Mouse (Mus musculus) kidney, postnatal 36 days (tissue): ENCODE data around the gene Sorcs2.

Source experiments
- DNase-seq, 2 experiments: peaks; one replicate each; pipeline ENCODE4 v3.0.0; 2021 to 2022; ENCODE audit warnings: mixed read lengths in 2 of 2

The Sorcs2 gene

GRCm38 (mm10) chr5:36166346-36167013 is 231.5 kb downstream of the Sorcs2 start:
- DNase-seq = no peak

DNA sequence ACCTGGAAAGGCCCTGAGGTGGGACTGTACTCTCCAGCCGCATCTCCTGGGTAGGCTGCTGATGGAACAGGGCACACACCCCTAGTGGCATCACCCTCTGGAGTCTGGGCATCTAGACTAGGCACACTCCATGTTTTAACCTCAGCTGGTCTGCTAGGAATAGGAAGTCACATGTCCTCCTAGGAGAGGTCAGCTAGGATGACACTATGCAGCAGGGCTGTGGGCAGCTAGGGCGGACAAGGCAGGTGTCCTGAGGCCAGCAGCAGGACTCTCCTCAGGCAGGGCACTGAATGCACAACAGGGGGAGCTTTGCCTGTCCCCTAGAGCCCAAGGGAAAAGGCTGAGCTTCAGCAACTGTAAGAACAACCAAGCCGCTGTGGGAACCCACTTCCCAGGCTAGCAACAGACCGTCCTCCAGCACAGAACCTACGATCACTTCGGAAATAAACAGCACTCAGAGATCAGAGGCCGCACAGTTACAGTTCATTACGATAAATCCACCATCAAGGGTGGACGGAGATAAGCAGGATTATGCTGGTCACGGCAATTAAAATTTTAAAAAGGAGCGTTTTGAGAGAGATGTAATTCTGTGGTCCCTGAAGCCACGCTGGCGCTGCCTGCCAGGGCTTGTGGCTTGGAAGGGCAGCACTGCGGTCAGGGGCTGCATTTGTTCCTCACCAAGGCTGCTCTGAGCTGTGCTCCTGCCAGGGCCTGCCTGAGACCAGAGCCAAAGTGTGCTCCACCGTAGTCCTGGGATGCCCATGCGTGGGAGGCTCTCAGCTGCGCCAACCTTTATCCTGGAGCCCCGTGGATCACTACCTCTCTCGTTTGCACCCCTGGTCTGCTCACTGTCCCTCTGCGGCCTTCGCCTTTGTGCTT is 232.3 kb downstream of the Sorcs2 start:
- no peak for DNase-seq

DNA sequence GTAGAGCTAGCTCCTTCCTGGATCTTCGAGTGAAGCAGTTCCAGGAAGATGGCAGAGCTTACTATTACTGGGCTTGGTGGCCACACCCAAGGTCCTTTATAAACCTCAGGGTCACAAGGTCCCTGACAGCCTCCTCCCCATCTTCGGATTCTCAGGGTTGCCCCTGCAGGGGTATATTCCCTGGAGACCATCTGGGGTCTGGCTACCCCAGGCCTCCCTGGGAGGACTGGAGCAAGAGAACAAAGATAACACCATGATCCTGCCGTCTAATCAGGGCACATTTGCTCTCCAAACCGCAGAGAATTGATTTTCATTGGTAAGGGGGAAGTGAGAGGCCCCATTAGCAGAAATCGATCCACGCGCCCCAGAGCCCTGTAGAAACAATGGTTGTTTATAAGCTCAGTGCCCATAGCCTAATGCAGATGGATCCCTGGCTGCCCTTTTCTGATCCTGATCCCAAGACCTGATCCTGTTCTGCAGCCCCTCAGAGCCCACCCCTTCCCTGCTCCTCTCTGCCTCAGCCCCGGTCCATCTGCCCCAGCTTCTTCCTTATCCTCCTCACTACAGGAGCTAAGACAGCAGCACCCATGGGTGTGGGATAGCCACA is 243.0 kb downstream of the Sorcs2 start:
- DNase-seq = no peak

GRCm38 (mm10) chr5:36153261-36153660 is 244.7 kb downstream of the Sorcs2 start:
- peak in 1 of 2 experiments; percentile 28 for DNase-seq

- DNase-seq = peak; percentile 54
Observed at GRCm38 (mm10) chr5:36151086-36151485, 246.9 kb downstream of the Sorcs2 start.

- peak in 1 of 2 experiments; percentile 17 for DNase-seq
Observed at GRCm38 (mm10) chr5:36149098-36149497, 248.8 kb downstream of the Sorcs2 start.

DNA sequence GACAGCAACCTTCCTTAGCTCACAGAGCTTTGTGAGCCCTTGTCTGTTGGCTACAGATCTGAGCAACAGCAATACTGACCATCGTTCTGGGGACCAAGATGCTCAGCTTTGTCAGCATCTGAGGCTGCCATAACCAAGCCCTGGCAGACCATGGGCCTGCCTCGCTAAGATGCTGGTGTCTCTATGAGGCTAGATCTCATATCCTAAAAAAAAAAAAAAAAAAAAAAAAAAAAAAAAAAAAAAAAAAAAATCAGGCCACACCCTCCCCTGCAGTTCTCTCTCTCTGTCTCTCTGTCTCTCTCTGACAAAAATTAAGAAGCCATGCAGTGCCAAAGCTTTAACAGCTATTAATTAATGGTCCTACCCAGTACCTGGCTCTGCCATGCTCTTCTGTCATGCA is 251.3 kb downstream of the Sorcs2 start:
- no peak for DNase-seq

DNA sequence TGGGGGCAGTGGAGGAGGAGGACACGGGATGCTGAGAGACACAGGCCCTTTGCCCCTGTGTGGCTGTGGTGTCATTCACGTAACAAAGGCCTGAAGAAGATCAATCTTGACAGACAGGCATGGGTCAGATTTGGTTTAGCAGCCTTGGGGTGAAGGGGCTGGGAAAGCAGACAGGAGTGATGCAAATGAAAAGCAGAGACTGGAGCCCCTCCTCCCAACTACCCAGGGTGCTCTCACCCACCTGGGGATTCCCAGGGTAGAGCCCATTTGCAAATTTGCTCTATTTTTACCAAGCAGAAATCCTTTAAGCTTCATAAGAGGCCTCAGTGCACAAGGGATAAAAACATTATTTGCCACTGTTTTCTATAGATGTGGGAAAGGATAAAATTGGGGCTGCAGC is 253.4 kb downstream of the Sorcs2 start:
- DNase-seq = no peak

- no peak for DNase-seq
Observed at GRCm38 (mm10) chr5:36141676-36142255, 256.2 kb downstream of the Sorcs2 start.

GRCm38 (mm10) chr5:36141112-36141511 is 256.8 kb downstream of the Sorcs2 start:
- peak; percentile 36 to 77 for DNase-seq

GRCm38 (mm10) chr5:36139766-36140165 is 258.2 kb downstream of the Sorcs2 start:
- DNase-seq = no peak

GRCm38 (mm10) chr5:36135874-36136542 is 261.9 kb downstream of the Sorcs2 start:
- no peak for DNase-seq

DNA sequence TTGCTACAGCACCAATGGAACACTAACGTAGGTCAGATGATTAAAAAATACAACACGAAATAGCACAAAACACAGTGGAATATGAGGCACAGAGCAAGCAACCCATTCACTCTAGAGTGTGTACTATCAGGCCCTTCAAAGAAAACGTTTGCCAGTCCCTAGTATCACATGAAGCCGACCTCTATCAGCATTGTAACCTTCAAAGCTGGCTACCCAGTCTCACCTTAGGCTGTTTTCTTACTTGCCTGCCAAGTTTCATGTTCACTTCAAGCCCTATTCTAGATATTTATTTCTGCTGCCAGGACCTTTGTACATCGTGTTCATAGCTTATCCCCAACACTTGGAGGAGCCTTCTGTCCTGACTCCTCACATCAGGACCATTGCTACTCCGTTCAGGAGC is 263.6 kb downstream of the Sorcs2 start:
- no peak for DNase-seq

DNA sequence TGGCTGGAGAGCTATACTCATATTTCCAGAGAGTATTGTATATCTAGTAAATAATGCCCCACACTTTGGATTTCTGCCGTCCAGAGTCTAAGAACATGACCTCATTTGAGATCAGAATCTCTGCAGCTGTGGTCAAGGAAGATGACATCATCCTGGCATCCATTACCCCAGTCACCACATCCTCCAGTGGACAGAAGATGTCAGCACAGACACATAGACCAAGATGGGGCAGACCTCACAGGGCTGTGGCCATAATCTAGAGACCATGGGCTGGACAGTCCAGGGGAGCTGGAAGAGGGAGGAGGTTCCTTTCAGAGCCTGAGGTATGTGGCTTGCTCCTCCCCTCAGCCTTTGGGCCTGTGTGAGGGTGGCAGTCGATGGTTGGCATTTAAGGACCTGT is 264.0 kb downstream of the Sorcs2 start:
- DNase-seq = no peak

DNA sequence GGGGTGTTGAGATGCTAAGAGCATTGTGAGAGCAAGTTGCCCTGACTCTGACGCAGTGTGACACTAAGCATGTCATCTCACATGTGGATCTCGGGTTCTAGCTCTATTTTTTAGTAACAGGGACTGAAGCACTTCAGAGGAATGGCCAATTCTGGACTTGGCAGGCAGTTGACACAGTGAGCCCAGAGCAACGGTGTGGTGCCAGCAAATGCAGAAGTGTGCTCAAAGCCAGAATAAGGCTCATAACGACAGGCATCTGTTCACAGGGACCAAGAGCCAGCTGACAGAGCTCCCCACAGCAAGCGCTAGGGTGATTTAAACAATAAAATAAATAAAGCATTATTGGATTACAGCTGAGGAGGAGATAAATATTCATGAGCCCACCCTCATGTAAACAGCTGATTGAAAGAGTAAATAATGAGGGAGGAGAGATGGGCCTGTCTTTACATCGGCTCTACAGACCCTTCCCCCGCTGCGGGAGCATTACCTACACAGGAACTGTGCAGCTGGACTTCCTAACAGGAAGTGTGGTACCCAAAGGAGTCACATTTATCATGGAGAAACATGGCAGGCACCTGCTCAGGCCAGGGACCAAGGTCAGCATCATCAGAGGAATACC is 267.4 kb downstream of the Sorcs2 start:
- DNase-seq = no peak

- DNase-seq = no peak
Observed at GRCm38 (mm10) chr5:36129661-36130060, 268.3 kb downstream of the Sorcs2 start.

DNA sequence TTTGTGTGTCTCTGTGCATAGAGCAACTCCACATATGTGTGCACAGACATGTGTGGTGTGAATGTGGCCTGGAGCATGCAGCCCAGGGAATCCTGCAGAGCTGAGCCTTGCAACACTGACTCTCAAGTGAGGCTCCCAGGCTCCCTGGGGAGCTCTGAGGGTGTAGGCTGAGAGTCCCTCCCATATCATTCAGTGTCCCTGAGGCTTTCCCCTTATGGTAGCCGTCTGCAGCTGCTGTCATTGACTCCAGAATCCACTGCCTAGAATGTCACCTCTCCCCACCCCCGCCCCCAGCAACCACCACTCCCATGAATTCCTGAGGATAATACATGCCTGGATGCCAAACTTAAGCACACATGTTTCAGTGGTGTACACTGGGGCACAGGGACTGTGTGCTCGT is 269.4 kb downstream of the Sorcs2 start:
- DNase-seq = no peak

- DNase-seq = no peak
Observed at GRCm38 (mm10) chr5:36124993-36125392, 272.9 kb downstream of the Sorcs2 start.

DNA sequence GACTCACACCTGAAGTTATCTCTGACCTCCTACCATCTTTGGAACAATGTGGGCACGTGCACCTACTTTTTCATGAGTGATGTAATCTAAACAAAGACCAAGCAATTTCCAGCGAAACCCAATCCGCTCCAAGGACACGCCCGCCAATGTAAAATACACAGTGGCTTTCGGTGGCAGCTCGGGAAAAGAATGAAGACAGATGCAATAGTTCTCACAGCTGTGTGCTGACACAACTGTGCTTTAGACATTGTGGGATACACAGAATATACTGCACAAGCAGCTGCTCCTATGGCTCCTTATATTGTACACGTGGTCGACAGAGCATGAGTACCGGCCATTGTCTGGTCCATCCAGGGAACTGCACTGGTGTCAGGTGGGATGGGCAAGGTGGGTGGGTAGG is 275.0 kb downstream of the Sorcs2 start:
- no peak for DNase-seq

- peak; percentile 42 to 60 for DNase-seq
Observed at GRCm38 (mm10) chr5:36120931-36121341, 277.0 kb downstream of the Sorcs2 start.

DNA sequence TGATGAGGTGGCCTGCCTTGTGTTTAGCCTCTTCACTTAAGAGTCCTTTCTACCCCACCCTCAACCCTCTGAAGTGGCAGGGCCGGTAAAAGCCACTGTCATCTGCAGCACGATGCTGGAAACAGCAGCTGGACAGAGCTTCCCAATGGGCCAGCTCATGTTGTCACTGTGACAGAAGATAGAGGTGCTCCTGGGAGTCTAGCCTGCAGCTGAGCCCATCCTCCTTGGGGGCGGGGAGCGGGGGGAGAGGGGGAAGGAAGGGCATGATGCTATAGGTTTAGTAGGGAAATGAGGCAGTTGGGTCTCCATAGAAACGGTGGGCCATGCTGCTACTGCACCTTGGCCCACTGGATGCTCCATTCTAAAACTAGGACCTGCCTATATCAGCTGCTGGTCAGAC is 279.9 kb downstream of the Sorcs2 start:
- DNase-seq = no peak

GRCm38 (mm10) chr5:36115519-36115918 is 282.4 kb downstream of the Sorcs2 start:
- DNase-seq = no peak
